Mouse (Mus musculus) ES-E14 (cell line): ENCODE data around the gene Arhgef25. TPM values are rescaled to one million over a fixed set of nuclear protein-coding genes. Genes with fewer than 3 reads are reported as not detected.

Experiments used
- DNase-seq: peaks from one replicate; pipeline ENCODE4 v3.0.0-alpha.2; 2013; ENCODE audit warnings: low read depth, low spot score
- H3K27ac ChIP-seq: 2 replicates; pipeline ENCODE4 v1.5.1; 2012; ENCODE audit warnings: low read depth, mild to moderate bottlenecking, low read length, moderate library complexity, mixed read lengths; ENCODE audit not compliant: poor library complexity, insufficient read depth, severe bottlenecking
- H3K36me3 ChIP-seq: 2 replicates; pipeline ENCODE4 v1.6.1; 2012; ENCODE audit warnings: mild to moderate bottlenecking, low read length, moderate library complexity, mixed read lengths; ENCODE audit not compliant: control insufficient read depth, poor library complexity, insufficient read depth, severe bottlenecking
- H3K4me1 ChIP-seq, 2 experiments: fragments of 150-350 bp in 1 of 2; sonication (generic) in 1 of 2; 2 replicates each; pipeline ENCODE4 v1.6.1; 2012; ENCODE audit warnings: low read length in 2 of 2, mild to moderate bottlenecking in 1 of 2, mixed read lengths in 1 of 2; ENCODE audit not compliant: control insufficient read depth in 2 of 2, insufficient read depth in 2 of 2, poor library complexity in 1 of 2
- H3K4me3 ChIP-seq, 2 experiments: fragments of 150-350 bp in 1 of 2; sonication (generic) in 1 of 2; 2 replicates each; pipeline ENCODE4 v1.5.1; 2012; ENCODE audit warnings: low read length in 2 of 2, low read depth in 1 of 2, mild to moderate bottlenecking in 1 of 2, mixed read lengths in 1 of 2; ENCODE audit not compliant: insufficient read depth in 1 of 2, poor library complexity in 1 of 2, severe bottlenecking in 1 of 2
- H3K9ac ChIP-seq: 2 replicates; pipeline ENCODE4 v1.6.1; 2012; ENCODE audit warnings: low read depth, mild to moderate bottlenecking, low read length, mixed read lengths; ENCODE audit not compliant: poor library complexity, insufficient read depth, severe bottlenecking
- H3K9me3 ChIP-seq: fragments of 150-350 bp; sonication (generic); 2 replicates; pipeline ENCODE4 v1.6.1; 2012; ENCODE audit warnings: low read depth, mild to moderate bottlenecking, low read length; ENCODE audit not compliant: control insufficient read depth, insufficient read depth
- CHD2 ChIP-seq: IDR thresholded peaks from 2 replicates; pipeline ENCODE4 v1.6.1; 2014; ENCODE audit warnings: mild to moderate bottlenecking, low read depth, low read length, inconsistent platforms
- HCFC1 ChIP-seq: IDR thresholded peaks from 2 replicates; pipeline ENCODE4 v1.6.1; 2012; ENCODE audit warnings: low read length, inconsistent platforms, borderline replicate concordance; ENCODE audit not compliant: insufficient read depth
- MAFK ChIP-seq: IDR thresholded peaks from 2 replicates; pipeline ENCODE4 v1.6.1; 2014; ENCODE audit warnings: mild to moderate bottlenecking, low read depth, low read length, inconsistent platforms; ENCODE audit not compliant: insufficient read depth
- ZC3H11A ChIP-seq: IDR thresholded peaks from 2 replicates; pipeline ENCODE4 v1.6.1; 2012; ENCODE audit warnings: low read depth, mild to moderate bottlenecking, inconsistent platforms, low read length, borderline replicate concordance
- ZNF384 ChIP-seq: IDR thresholded peaks from 2 replicates; pipeline ENCODE4 v1.6.1; 2012; ENCODE audit warnings: low read depth, low read length, inconsistent platforms
- in situ Hi-C, 2 experiments: fragments of 600-800 bp; cut with MboI; formaldehyde crosslinking; loops; one replicate each; pipeline ENCODE4 v1.15.1; 2025; ENCODE audit warnings: low sequenced_read_pairs in 2 of 2, inconsistent platforms in 1 of 2; ENCODE audit not compliant: unreplicated experiment in 2 of 2
- total RNA-seq: library from RNA; depleted of rRNA; stranded (reverse); fragments of 300-350 nt; gene quantifications from 2 replicates; pipeline ENCODE4 v1.2.3, GENCODE M21; 2012

Arhgef25 gene
- total RNA-seq, 1 experiment: 39.2 TPM

DNA sequence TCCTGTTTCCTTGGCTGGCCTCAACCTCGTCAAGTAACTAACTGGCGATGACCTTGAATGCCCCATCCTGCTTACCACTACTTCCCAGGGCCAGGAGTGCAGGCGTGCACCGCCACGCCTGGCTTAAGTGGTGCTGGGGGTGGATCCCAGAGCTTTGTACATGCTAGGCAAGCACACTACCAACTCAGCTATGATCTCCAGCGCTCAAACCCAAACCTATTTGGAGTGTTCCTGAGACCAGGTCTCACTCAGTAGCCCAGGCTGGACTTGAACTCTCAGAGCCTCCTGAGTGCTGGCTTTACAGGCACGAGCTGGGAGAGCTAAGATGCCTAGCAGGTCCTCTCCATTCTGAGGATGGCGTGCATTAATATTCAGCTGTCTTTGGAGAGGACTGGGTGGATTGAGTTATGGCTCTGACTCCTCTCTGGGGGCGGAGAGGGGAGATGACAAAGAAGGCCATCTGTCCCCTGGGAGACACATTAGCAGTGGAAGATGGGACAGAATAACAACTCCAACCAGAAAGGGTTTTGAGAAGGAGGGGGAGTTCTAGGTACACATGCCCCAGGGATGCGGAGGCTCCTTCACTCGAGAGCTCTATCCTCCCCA, 7.7 kb upstream of the Arhgef25 start:
- Histone ChIP-seq H3K36me3 (peaks cover 26% of the 10 kb centered on the region; the same call in 1 of the 2 replicates), H3K27ac (no peak overlapping the region), H3K9me3 (no peaks in the 10 kb centered on the region), H3K4me1 (peaks cover 7 to 15% of the 10 kb centered on the region in 2 experiments), H3K9ac (no peak overlapping the region), H3K4me3 (no peak overlapping the region)
- in situ Hi-C loops: no loop called here
- no peak for DNase-seq
- TF ChIP-seq MAFK (no peak), ZNF384 (no peak), HCFC1 (no peak), ZC3H11A (no peak), CHD2 (no peak)

DNA sequence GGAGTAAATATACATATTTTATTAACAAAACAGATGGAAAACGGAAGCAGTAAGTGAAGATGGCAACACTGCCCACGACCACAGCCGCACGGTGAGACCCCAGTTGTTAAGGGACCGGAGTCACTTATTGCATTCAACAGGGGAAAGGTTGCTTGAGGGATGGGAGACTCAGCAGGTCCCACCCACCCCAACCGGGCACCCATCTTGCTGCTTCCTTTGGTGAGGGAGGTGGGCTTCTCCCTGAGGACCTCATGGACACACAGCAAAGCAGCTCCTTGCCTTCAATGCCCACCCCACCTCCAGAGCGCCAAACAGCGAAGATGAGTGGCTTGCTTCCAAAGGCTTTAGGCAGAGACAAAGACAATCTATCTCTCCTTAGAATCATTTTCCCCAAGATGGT, 7.2 kb upstream of the Arhgef25 start:
- Histone ChIP-seq H3K36me3 (peaks cover 26% of the 10 kb centered on the region; the same call in 1 of the 2 replicates), H3K27ac (no peak overlapping the region), H3K4me1 (peaks cover 9 to 18% of the 10 kb centered on the region in 2 experiments)

DNA sequence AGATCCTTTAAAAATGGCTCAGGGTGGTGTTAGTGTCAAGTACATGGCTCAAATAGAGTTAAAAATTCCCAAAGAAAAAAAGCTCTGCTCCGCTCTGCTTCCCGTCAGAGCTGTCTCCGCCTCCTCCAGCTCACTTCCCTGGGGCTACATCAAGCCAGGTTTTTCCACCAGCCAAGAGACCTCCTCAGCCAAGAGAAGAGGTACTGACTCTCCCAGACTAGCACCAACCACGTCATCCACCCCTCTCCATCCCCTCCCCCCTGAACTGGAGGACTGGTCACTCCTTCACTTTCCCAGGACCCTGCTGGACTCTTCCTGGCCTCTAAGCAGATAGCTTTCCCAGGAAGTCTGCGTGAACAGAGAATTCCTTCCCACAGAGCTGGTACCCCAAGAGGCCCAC, 6.5 kb upstream of the Arhgef25 start:
- H3K9ac ChIP-seq: 0 out of 2 replicates have a peak overlapping the region, but pooled peaks have one; percentile 14
- peak overlapping the region in 1 of 2 experiments; percentile 85; a peak in 3 of 4 replicates for H3K4me3 ChIP-seq
- DNase-seq: no peak
- H3K9me3 ChIP-seq: no peaks in the 10 kb centered on the region
- H3K27ac ChIP-seq: peak overlapping the region; percentile 29; the same call in 1 of the 2 replicates
- H3K4me1 ChIP-seq: peaks cover 9 to 18% of the 10 kb centered on the region in 2 experiments
- H3K36me3 ChIP-seq: peaks cover 26% of the 10 kb centered on the region; the same call in 1 of the 2 replicates
- TF ChIP-seq MAFK (no peak), ZNF384 (no peak), HCFC1 (no peak), ZC3H11A (no peak), CHD2 (no peak)
- in situ Hi-C loops: no loop called here

More for the DNA sequence above, 7.2 kb upstream of the Arhgef25 start:
- no peak overlapping the region for H3K4me3 ChIP-seq
- H3K9ac ChIP-seq: no peak overlapping the region
- no peak for TF ChIP-seq ZNF384
- no peak for TF ChIP-seq HCFC1
- no peak for TF ChIP-seq CHD2
- no peak for TF ChIP-seq MAFK
- no peak for TF ChIP-seq ZC3H11A
- no peak for DNase-seq
- in situ Hi-C loops: no loop called here
- no peaks in the 10 kb centered on the region for H3K9me3 ChIP-seq

DNA sequence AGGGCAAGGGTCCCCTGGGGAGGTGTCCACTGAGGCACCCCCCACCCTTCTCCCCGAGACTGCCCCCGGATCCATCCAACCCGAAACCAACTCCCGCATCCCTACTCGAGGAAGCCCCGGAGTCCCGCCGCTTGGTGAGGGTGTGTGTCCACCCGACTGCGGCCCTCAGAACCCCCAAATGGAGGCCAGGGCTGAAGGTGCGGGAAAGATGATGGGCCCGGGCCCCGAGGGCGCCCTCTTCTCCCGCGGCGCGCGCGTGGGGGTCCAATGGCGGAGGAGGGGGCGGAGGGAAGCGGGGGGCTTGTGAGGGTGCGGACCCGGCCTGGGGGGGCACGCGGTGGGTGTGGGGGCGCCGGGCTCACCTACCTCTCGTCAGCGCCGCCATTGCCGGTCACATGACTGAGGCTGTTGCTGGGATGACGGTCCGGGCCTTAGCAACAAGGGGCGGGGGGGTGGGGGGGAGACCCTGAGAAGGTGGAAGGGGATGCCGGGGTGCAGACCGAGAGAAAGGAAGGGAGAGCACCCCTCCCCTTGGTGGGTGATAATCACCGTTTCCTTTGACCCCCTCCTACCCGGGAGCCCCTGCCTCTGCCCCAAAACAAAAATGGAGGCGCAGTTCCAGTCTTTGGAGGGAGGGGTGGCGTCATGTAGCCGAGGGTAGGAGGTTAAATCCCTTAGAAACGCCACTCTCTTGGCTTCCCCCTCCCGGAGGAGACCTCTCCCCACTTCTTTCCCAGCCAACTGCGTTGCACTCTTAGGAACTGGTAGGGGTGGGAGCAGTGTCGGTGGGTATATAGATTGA, 5.6 kb upstream of the Arhgef25 start, which contains the start of gene Dtx3:
Gene Dtx3 (minus strand): TSS at position 401 of the 802 bp plus-strand sequence.
- Histone ChIP-seq H3K9me3 (no peaks in the 10 kb centered on the region), H3K36me3 (peaks cover 22% of the 10 kb centered on the region; the same call in 1 of the 2 replicates), H3K4me3 (peak within 1 kb of the TSS; percentile 85 to 98), H3K4me1 (peaks cover 9 to 27% of the 10 kb centered on the region in 2 experiments), H3K27ac (peak within 1 kb of the TSS; percentile 75), H3K9ac (peak within 1 kb of the TSS; percentile 91)
- no peak for TF ChIP-seq HCFC1
- no peak for TF ChIP-seq CHD2
- TF ChIP-seq ZNF384: no peak
- TF ChIP-seq MAFK: no peak
- TF ChIP-seq ZC3H11A: no peak
- no peak for DNase-seq
- in situ Hi-C loops: no loop called here
